Mouse (Mus musculus) cerebellum, postnatal 25 days (tissue): ENCODE data around the gene Vmn1r167.
"Not testable (repeated sequence)": the region's sequence is repeated elsewhere in the genome, so short reads cannot be mapped to it uniquely, and the experiment has no call there.

Source experiments
- DNase-seq, 2 experiments: peaks; one replicate each; pipeline ENCODE4 v3.0.0; 2021; ENCODE audit warnings: mixed read lengths in 2 of 2

Gene Vmn1r167

GRCm38 (mm10) chr7:23507106-23507505, at the start of gene Vmn1r167:
Gene Vmn1r167, minus strand, starts transcription at chr7:23507206.
- DNase-seq = not testable (repeated sequence)

DNA sequence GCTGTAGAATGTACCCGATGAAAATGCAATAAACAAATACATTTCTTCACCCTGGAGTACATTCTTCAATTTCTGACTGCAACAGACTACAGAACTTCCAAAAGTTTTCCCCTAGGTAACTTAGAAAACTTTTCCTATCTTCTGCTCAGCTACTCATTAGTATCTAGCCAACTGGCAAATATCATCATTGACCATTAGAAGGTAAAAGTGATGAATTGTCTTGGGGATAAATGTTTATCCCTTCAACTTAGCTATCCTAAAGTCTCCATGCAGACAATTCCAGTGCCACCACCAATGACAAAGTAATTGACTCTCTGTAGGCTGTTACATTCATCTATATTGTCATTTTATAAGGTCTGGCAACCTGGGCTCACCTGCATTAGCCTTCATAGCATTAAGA, 32.4 kb upstream of the Vmn1r167 start, which contains the start of gene Vmn1r168:
Vmn1r168 (plus strand) TSS at position 301 of the 400 bp plus-strand sequence.
- not testable (repeated sequence) for DNase-seq

- DNase-seq = not testable (repeated sequence)
These were observed 34.1 kb downstream of the Vmn1r167 start for GRCm38 (mm10) chr7:23472886-23473285.

DNA sequence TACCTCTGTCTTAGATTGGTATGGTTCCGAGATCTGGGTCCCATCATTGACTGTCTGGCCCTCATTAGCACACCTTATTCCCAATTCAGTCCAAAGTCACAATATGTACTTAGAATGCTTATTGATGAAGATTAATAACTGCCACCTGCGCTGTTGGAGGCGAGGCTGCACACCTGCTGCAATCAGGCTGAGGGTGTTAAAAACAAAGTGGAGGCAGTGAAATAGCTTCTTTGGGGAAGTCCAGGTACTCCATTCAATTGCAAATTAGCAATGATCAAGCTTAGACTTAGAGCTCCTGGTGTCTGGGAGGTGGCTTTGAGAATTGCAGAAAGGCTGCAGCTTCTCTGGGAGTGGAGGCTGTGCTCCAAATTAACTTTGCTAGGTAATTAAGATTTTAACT, 36.2 kb downstream of the Vmn1r167 start:
- not testable (repeated sequence) for DNase-seq

DNA sequence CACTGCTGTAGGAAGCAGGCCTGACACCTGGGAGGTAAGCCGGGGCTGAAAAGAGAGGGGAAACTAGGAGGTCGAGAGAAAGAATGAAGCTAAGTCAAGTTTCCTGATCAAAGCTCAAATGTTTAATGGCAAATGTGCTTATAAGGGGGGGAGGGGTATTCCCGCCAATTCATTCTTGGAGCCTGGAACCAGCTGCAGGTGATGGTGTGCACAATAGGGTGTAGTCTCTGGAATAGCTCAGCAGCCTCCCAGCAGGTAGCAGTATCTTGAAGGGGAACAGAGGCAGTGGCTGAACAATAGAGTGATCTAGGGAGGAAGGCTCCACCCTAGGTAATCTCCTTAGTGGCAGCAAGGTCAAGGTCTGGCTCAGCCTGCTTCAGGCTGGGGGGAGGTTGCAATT, 36.8 kb downstream of the Vmn1r167 start:
- not testable (repeated sequence) for DNase-seq
